Comparison of ENCODE assay signal across 10 mouse cellular contexts in the genomic region with DNA sequence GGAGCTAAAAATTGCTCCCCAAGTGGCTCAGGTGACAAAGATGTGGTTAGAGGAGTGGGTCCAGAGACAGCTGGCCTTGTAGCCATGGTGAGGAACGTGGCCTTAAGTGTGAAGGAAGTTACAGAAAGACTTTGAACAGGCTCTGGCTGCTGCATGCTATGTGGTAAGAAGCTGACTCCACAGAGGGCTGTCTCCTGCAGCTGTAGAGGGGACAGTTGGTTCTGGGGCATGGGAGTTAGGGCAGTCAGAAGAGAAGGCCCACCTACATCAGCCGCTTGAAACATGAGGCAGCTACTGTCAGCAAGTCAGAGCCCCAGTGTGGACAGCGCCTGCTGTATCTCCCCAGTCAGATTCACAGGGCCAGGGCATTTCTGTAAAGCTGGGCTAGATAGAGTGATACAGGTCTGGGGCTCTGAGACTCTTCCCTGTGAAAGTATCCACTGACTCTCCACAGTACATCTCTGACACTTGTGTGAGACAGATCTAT. TPM values are rescaled to one million over a fixed set of nuclear protein-coding genes. Genes with fewer than 3 reads are reported as not detected.
"Had no signal": no experiment of that assay in that cellular context is flagged by ENCODE, and none has a peak within 500 bp of the region (broad histone marks: within the 10 kb centered on the region; RNA-seq: fewer than 3 reads in every experiment).

No protein-coding gene starts in this region.

- ATAC-seq: liver, embryonic 12.5 days; midbrain, embryonic 16.5 days had no signal

- H3K27me3 ChIP-seq: liver, embryonic 12.5 days; lung, embryonic 15.5 days; midbrain, embryonic 12.5 days; stomach, embryonic 15.5 days had no signal

- DNase-seq: layer of hippocampus, adult 9-11 months; thymus, postnatal 4 days had no signal

- H3K27ac ChIP-seq: liver, embryonic 12.5 days; lung, embryonic 15.5 days; midbrain, embryonic 12.5 days; stomach, embryonic 15.5 days had no signal

- H3K9me3 ChIP-seq: limb, embryonic 10.5 days; liver, embryonic 12.5 days; lung, embryonic 15.5 days; midbrain, embryonic 12.5 days; stomach, embryonic 15.5 days had no signal

- H3K9ac ChIP-seq: liver, embryonic 12.5 days; lung, embryonic 15.5 days; midbrain, embryonic 12.5 days; stomach, embryonic 15.5 days had no signal

- H3K4me2 ChIP-seq: liver, embryonic 12.5 days; lung, embryonic 15.5 days; midbrain, embryonic 12.5 days; stomach, embryonic 15.5 days had no signal

- H3K36me3 ChIP-seq: liver, embryonic 12.5 days; stomach, embryonic 15.5 days had no signal

- H3K4me3 ChIP-seq: limb, embryonic 10.5 days; liver, embryonic 12.5 days; lung, embryonic 15.5 days; midbrain, embryonic 12.5 days; stomach, embryonic 15.5 days had no signal

RNA-seq across cellular contexts. Expression of a gene that starts 29.6 kb away (rescaled TPM):
- total RNA-seq: megakaryocyte, adult 5-6 weeks had no signal
- polyA plus RNA-seq: spleen, adult 2 months had no signal
